Mouse (Mus musculus) olfactory bulb, adult 2 months (tissue): ENCODE data around the gene Fbxo11. TPM values are rescaled to one million over a fixed set of nuclear protein-coding genes. Genes with fewer than 3 reads are reported as not detected.
"Not testable (repeated sequence)": the region's sequence is repeated elsewhere in the genome, so short reads cannot be mapped to it uniquely, and the experiment has no call there.

Experiments used
- H3K27ac ChIP-seq: fragments of 200-500 bp; 2 replicates; pipeline ENCODE4 v1.5.1; 2012; ENCODE audit warnings: low read depth, low read length; ENCODE audit not compliant: insufficient read depth
- H3K4me1 ChIP-seq: fragments of 200-500 bp; 2 replicates; pipeline ENCODE4 v1.6.1; 2012; ENCODE audit warnings: low read length; ENCODE audit not compliant: control insufficient read depth, insufficient read depth
- H3K4me3 ChIP-seq: fragments of 200-500 bp; 2 replicates; pipeline ENCODE4 v1.5.1; 2012; ENCODE audit warnings: mild to moderate bottlenecking, low read depth, low read length, moderate library complexity; ENCODE audit not compliant: insufficient read depth
- CTCF ChIP-seq: fragments of 200-500 bp; IDR thresholded peaks from 2 replicates; pipeline ENCODE4 v1.5.1; 2012; ENCODE audit warnings: low read depth, mild to moderate bottlenecking, low read length, moderate library complexity; ENCODE audit not compliant: insufficient read depth
- POLR2A ChIP-seq: fragments of 200-500 bp; IDR thresholded peaks from 2 replicates; pipeline ENCODE4 v1.6.1; 2012; ENCODE audit warnings: mild to moderate bottlenecking, low read depth, low read length, moderate library complexity; ENCODE audit not compliant: insufficient read depth
- WGBS: fragments of 180-500 bp; shearing (Covaris S2); methylation state at CpG from one replicate; pipeline ENCODE4 v1.1.7; 2018; 5-methylcytosine and 5-hydroxymethylcytosine counted together
- polyA plus RNA-seq: library from polyadenylated mRNA; stranded (reverse); fragments of >200 nt; gene quantifications from 2 replicates; pipeline ENCODE4 v1.2.4, GENCODE M21; 2012; ENCODE audit warnings: low replicate concordance; ENCODE audit not compliant: missing spikeins, insufficient read depth, insufficient read length

Gene Fbxo11
- polyA plus RNA-seq, 1 experiment = 140 TPM

DNA sequence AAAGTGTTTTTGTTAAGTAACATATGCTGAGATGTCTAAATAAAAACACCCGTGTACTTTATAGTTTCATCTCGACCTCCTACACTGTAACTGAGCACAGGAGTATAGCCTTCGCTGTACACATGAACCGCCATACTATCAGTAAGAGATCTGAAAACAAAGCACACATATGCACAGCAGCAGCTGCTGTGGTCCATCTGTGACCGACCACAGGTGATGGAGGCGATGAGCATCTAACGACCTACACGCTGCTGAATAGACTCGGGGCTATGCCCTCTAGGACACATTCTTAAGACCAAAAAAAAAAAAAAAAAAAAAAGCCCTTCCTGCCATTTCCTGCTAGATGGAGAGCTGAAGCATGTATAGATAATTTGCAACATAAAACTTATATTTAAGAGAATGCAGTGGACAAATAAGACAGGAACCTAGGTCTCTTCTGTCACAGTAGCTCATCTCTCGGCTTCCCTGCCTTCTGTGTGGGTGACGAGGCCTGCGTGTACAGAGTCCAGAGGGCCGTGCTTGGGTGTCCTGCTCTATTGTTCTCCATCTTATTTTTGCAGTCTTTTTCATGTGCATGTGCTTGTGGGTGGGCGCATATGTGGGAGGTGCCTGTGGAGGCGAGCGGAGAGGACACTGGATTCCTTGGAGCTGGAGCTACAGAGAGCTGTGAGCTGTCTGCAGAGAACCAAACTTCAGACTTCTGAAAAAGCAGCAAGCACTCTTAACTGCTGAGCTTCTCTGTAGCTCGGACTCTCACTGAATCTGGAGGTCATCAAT lies 35.7 kb downstream of the Fbxo11 start:
- H3K27ac ChIP-seq = no peak overlapping the region
- TF ChIP-seq CTCF = no peak
- TF ChIP-seq POLR2A = no peak
- H3K4me3 ChIP-seq = no peak overlapping the region
- H3K4me1 ChIP-seq = peaks cover 11% of the 10 kb centered on the region
- WGBS = 68% methylated on average over 17 of the region's 17 CpGs

DNA sequence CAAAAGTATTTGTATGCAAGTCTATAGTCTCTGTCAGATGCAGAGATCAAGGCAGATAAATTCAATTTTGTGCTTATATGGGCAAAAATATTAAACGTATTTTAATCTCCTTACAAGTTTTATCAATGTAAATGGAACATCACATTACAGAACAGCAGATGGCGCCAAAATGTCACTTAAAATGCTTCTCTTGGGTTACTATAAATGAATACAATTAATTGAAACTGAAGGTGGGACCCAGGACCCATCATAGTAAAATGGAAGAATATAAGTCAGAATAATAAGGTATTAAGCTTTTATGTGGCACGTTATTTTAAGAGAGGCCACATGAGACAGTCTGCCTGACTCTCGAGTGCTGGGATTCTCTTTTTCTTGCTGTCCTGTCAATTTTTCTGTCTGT lies 39.9 kb downstream of the Fbxo11 start:
- peaks cover 8% of the 10 kb centered on the region for H3K4me1 ChIP-seq
- TF ChIP-seq CTCF (no peak), POLR2A (no peak)
- 22% methylated on average over 4 of the region's 4 CpGs for WGBS

DNA sequence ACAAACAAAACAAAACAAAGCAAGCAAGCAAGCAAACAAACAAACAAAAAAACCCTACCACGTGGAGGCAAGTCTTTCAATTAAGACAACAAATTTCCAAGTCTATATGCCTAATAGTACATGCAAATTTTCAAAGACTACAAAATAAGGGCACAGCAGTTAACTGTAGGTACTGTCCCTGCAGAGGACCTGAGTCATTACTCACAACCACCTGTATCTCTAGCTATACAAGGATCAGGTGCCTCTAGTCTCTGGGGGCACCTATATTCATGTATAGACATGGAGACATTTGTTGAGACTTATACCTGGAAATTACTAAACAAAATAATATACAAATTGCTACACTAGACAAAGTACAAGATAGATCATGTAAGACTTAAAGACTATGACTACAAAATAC lies 41.2 kb downstream of the Fbxo11 start:
- TF ChIP-seq POLR2A = no peak
- TF ChIP-seq CTCF = no peak
- 60% methylated on average over 1 of the region's 1 CpGs for WGBS

More for the DNA sequence above, 39.9 kb downstream of the Fbxo11 start:
- Histone ChIP-seq H3K4me3 (no peak overlapping the region), H3K27ac (no peak overlapping the region)

DNA sequence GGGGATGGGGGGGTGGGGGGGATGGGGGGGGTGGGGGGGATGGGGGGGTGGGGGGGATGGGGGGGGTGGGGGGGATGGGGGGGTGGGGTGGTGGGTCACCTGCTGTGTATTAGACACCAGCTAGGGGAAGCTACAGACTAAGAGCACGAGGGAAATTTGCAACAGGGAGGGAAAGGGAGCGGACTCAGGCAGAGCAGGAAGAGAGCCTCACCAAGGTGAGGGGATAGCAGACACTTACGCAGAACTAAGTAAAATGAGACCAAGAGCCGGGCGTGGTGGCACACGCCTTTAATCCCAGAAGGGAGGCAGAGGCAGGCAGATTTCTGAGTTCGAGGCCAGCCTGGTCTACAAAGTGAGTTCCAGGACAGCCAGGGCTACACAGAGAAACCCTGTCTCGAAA lies 49.1 kb downstream of the Fbxo11 start:
- H3K4me3 ChIP-seq, H3K27ac ChIP-seq, H3K4me1 ChIP-seq: not testable (repeated sequence)
- 85% methylated on average over 8 of the region's 8 CpGs for WGBS

More for the DNA sequence above, 41.2 kb downstream of the Fbxo11 start:
- peaks cover 8% of the 10 kb centered on the region; the same call in 1 of the 2 replicates for H3K4me1 ChIP-seq
- H3K4me3 ChIP-seq = no peak overlapping the region
- no peak overlapping the region for H3K27ac ChIP-seq

DNA sequence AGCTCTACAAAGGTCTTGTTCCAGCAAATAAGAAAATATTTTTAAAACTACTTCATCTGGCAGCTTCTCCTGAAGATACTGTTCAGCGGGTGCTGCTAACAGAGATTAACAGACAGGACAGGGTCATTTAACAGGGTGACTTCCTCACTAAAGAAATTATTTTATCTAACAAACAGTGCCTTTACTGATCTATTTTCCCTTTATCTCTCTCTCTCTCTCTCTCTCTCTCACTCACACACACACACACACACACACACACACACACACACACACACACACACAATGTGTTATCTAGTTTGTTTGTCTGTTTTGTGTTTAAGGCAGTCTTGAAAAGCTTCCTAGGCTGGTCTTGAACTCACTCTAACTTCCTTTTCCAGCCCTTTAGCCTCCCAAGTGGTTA lies 50.6 kb downstream of the Fbxo11 start:
- Histone ChIP-seq H3K4me1 (peaks cover 7% of the 10 kb centered on the region; the same call in 1 of the 2 replicates), H3K27ac (no peak overlapping the region), H3K4me3 (no peak overlapping the region)
- 76% methylated on average over 1 of the region's 1 CpGs for WGBS
- TF ChIP-seq POLR2A (no peak), CTCF (no peak)

DNA sequence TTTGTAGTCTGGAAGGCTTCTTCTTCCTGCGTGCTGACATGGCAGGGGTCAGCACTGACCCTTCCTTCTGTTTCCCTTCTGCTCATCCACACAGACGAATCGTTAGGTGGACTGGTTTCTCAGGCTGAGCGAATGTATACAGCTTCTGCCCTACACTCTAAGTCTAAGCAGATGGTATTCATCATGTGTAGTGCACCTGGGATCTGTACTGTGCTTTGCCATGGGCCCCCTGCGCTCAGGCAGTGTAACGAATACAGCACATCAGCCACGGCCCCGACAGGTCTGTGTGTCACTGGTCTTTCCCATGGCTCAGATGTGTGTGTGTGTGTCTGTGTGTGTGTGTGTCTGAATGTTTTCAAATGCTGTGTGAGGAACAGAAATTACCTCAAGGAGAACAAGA lies 58.1 kb downstream of the Fbxo11 start:
- Histone ChIP-seq H3K27ac (no peak overlapping the region), H3K4me1 (no peaks in the 10 kb centered on the region), H3K4me3 (no peak overlapping the region)
- TF ChIP-seq POLR2A = no peak
- TF ChIP-seq CTCF = no peak
- 90% methylated on average over 8 of the region's 8 CpGs for WGBS

DNA sequence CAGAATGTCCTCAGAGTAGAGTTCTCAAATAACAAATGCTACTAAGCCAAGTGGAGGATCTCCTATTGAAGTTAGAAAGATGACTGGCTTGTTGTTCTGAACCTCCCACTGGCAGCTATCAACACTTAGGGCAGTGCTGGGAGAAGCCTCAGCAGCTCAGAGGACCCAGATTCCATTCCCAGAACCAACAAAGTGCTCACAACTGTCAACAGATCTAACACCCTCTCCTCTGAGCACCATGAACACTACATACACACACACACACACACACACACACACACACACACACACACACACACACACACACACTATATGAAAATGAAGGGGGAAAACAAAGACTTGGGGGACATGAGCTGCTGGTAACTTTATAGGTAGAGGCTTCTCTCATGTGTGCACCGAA lies 60.2 kb downstream of the Fbxo11 start:
- 95% methylated on average over 1 of the region's 1 CpGs for WGBS
- TF ChIP-seq CTCF (no peak), POLR2A (no peak)

DNA sequence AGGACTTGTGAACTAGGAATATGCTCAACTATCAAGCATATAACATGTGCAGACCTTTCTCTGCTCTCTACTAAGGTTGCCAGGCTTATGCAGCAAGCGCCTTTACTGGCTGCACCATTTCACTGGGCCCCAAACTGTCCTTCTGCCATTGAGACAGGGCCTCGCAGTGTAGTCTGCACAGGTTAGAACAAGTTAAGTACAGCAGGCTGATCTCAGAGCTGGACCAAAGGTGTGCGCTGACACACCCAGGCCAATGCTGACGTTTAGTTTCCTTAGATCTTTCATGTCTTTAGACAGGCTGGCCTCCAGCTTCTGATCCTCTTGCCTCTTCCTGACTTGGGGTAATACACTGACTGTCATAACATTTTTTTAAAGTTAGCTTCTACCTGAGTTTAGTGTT lies 67.3 kb downstream of the Fbxo11 start:
- H3K4me3 ChIP-seq = no peak overlapping the region
- H3K4me1 ChIP-seq = no peaks in the 10 kb centered on the region
- TF ChIP-seq POLR2A = no peak
- TF ChIP-seq CTCF = no peak
- WGBS = 90% methylated on average over 4 of the region's 4 CpGs
- no peak overlapping the region for H3K27ac ChIP-seq

More for the DNA sequence above, 60.2 kb downstream of the Fbxo11 start:
- H3K4me1 ChIP-seq = no peaks in the 10 kb centered on the region
- H3K27ac ChIP-seq = no peak overlapping the region
- H3K4me3 ChIP-seq = no peak overlapping the region

DNA sequence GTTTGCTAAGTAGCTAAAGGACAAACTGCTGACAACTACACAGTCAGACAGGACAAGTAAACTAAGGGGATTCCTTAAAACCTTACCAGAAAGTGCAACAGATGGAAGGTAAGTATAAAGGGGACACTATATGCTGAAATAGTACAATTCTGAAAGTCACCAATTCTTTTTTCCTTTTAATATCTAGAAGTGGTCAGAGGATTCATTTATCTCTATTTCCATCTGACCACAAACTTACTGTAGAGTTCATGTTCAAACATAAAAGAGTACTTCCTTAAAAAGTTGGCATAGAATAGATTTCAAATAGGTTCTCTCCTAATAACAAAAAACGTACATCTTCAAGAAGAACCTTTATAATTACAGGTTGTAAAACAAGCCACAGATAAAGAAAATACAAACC lies 71.8 kb downstream of the Fbxo11 start:
- no peaks in the 10 kb centered on the region for H3K4me1 ChIP-seq
- WGBS = 42% methylated on average over 1 of the region's 1 CpGs
- no peak overlapping the region for H3K4me3 ChIP-seq
- no peak overlapping the region for H3K27ac ChIP-seq
- TF ChIP-seq POLR2A = no peak
- no peak for TF ChIP-seq CTCF

DNA sequence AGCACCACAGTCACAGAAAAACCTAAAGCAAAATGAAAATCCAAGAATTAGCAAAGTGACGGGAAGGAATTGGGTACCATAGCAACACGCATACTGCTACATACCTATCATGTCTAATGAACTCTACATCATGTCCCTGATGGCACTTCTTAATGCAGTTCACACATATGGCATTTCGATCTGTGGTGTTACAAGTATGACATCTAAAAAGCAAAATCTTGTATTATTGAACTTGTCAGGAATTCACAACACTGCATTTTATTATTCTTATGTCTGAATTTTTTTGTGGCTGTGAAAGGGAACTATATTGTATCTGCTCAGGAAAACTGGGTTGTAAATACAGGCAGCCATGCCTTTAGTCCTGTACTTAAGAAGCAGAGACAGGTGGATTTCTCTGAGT lies 72.9 kb downstream of the Fbxo11 start:
- WGBS = 79% methylated on average over 3 of the region's 3 CpGs
- H3K4me3 ChIP-seq = no peak overlapping the region
- TF ChIP-seq POLR2A = no peak
- TF ChIP-seq CTCF = no peak
- H3K27ac ChIP-seq = no peak overlapping the region
- 0 out of 2 replicates have a peak, but pooled peaks cover 3% of the 10 kb centered on the region for H3K4me1 ChIP-seq
